Mouse (Mus musculus) liver, postnatal 0 days (tissue): Measurements from ENCODE around the gene Tarbp1. TPM values are rescaled to one million over a fixed set of nuclear protein-coding genes. Genes with fewer than 3 reads are reported as not detected.

Experiments used
- ATAC-seq: fragments of 200-750 bp; cut with Nextera tagmentation; 2 replicates; pipeline ENCODE4 v1.8.0; 2017; ENCODE audit warnings: mild to moderate bottlenecking, moderate library complexity
- DNase-seq: peaks from one replicate; pipeline ENCODE4 v3.0.0-alpha.2; 2016
- H3K27ac ChIP-seq: fragments of 300-500 bp; sonication (generic); 2 replicates; pipeline ENCODE4 v1.5.1; 2014; ENCODE audit warnings: antibody characterized with exemption, moderate library complexity, mild to moderate bottlenecking, low read depth
- H3K27me3 ChIP-seq: fragments of 300-500 bp; sonication (generic); 2 replicates; pipeline ENCODE4 v1.6.1; 2014; ENCODE audit warnings: low read length, control low read depth, mixed read lengths; ENCODE audit not compliant: insufficient read depth
- H3K36me3 ChIP-seq: fragments of 300-500 bp; sonication (generic); replicated peaks from 2 replicates; pipeline ENCODE4 v1.6.1; 2014; ENCODE audit warnings: mild to moderate bottlenecking, control low read depth, low read length, moderate library complexity, mixed read lengths; ENCODE audit not compliant: insufficient read depth
- H3K4me1 ChIP-seq: fragments of 300-500 bp; sonication (generic); 2 replicates; pipeline ENCODE4 v1.6.1; 2014; ENCODE audit warnings: antibody characterized with exemption, mild to moderate bottlenecking, control low read depth; ENCODE audit not compliant: insufficient read depth
- H3K4me2 ChIP-seq: fragments of 300-500 bp; sonication (generic); 2 replicates; pipeline ENCODE4 v1.6.1; 2014; ENCODE audit warnings: low read depth, mild to moderate bottlenecking, low read length, moderate library complexity, mixed read lengths
- H3K4me3 ChIP-seq: fragments of 300-500 bp; sonication (generic); 2 replicates; pipeline ENCODE4 v1.5.1; 2014; ENCODE audit warnings: low read depth, low read length
- H3K9ac ChIP-seq: fragments of 300-500 bp; sonication (generic); replicated peaks from 2 replicates; pipeline ENCODE4 v1.6.1; 2014; ENCODE audit warnings: mild to moderate bottlenecking, moderate library complexity
- H3K9me3 ChIP-seq: fragments of 300-500 bp; sonication (generic); 2 replicates; pipeline ENCODE4 v1.6.1; 2016; ENCODE audit warnings: mild to moderate bottlenecking, control low read depth, low read length, mixed read lengths
- CTCF ChIP-seq: sonication (generic); IDR thresholded peaks from 2 replicates; pipeline ENCODE4 v1.5.1; 2016; ENCODE audit warnings: antibody characterized with exemption, low read depth
- EP300 ChIP-seq: IDR thresholded peaks from 2 replicates; pipeline ENCODE4 v1.6.1; 2016; ENCODE audit warnings: antibody characterized with exemption, low read depth, mild to moderate bottlenecking
- WGBS: fragments of 180-500 bp; shearing (Covaris S2); extraction: QIAGEN DNeasy Blood & Tissue Kit; methylation state at CpG from one replicate; pipeline ENCODE4 v1.1.7; 2014; ENCODE audit not compliant: insufficient replicate concordance; 5-methylcytosine and 5-hydroxymethylcytosine counted together
- polyA plus RNA-seq: library from polyadenylated mRNA; unstranded; fragments of >200 nt; fragmentation: Nextera tagmentation; extraction: Ambion mirVana; gene quantifications from 2 replicates; pipeline ENCODE4 v1.2.1, GENCODE M21; 2015

Gene Tarbp1
- 0.82 and 1.1 TPM in 2 replicates for polyA plus RNA-seq

- DNase-seq = peak; percentile 88
- H3K27ac ChIP-seq = peak within 1 kb of the TSS; percentile 57
- H3K9me3 ChIP-seq = no peaks in the 10 kb centered on the region
- TF ChIP-seq EP300 (no peak), CTCF (no peak)
- no peaks in the 10 kb centered on the region for H3K27me3 ChIP-seq
- peaks cover 3% of the 10 kb centered on the region; the same call in 1 of the 2 replicates for H3K36me3 ChIP-seq
- H3K4me1 ChIP-seq = peaks cover 15% of the 10 kb centered on the region
- ATAC-seq = peak; percentile 90
- peak within 1 kb of the TSS; percentile 83 for H3K4me3 ChIP-seq
- H3K9ac ChIP-seq = peak within 1 kb of the TSS; percentile 74
- WGBS = under 1% methylated on average over 110 of the region's 124 CpGs
- peak within 1 kb of the TSS; percentile 86 for H3K4me2 ChIP-seq
Measured at GRCm38 (mm10) chr8:126474299-126475187, at the start of gene Tarbp1. Tarbp1 (minus strand) TSS chr8:126475065.

DNA sequence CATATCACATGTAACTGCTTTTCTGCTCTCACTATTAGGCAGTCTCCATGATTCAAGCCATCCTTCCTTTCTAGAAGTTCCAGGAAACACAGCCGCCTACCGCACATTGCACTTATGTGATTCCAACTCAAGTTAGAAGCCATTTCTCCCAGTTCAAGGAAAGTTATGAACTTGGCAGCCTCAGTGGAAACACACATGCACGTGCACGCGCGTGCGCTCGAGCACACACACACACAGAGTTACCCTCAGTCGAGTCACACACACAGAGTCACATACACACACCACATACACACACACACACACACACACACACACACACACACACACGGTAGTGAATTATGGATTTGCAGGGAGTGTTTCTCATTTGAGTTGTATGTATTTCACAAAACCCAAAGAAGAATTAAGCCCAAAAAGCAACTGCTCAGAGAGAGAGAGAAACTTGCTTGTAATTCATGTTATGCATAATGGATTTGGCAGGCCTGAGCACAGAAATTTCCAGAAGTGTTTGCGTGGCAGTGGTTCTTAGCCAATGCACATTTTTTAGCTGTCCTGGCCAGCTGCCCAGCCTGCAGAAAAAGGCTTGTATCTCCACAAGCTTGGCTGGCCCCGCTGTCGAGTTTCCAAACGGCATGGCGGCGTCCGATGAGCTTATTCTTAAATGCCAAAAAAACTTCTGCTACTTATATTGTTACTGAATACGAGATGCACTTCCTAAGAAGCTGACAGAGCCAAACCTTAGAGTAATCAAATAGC is 49.5 kb upstream of the Tarbp1 start:
- Histone ChIP-seq H3K9ac (no peak overlapping the region), H3K27me3 (no peaks in the 10 kb centered on the region), H3K9me3 (no peaks in the 10 kb centered on the region), H3K36me3 (no peaks in the 10 kb centered on the region), H3K4me1 (0 out of 2 replicates have a peak, but pooled peaks cover 2% of the 10 kb centered on the region), H3K27ac (peak overlapping the region; percentile 39; the same call in 1 of the 2 replicates), H3K4me3 (no peak overlapping the region), H3K4me2 (no peak overlapping the region)
- ATAC-seq = no peak
- 0 out of 2 replicates have a peak, but pooled peaks have one; percentile 28 for TF ChIP-seq EP300
- TF ChIP-seq CTCF = no peak
- WGBS = 77% methylated on average over 18 of the region's 18 CpGs
- DNase-seq = peak; percentile 50

DNA sequence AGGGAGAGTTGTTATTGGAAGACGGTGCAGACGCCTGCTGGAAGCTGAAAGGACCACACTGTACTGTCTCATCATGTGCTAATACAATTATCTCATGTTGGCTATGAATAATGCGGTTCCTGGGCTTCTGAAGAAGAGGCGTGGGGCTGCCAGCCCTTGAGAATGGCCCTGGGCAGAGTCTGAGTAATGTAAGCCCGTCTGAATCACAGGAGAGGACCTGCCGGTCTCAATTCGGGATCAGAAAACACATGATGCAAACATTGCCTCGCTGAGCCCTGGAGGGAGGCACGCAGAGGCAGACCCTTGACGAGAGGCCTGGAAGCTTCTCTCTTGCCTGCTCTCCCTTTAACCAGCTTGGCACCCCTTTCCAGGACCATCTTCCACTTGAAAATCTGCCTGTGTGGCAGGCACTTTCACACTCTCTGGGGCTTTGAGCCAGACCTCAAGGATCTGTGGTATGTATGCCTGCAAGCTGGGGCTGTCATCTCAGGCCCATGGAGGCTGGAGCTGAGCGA is 48.3 kb upstream of the Tarbp1 start:
- H3K27ac ChIP-seq = no peak overlapping the region

GRCm38 (mm10) chr8:126519447-126519975 is 44.6 kb upstream of the Tarbp1 start:
- Histone ChIP-seq H3K4me1 (peaks cover 14% of the 10 kb centered on the region), H3K27ac (no peak overlapping the region), H3K36me3 (no peaks in the 10 kb centered on the region), H3K9ac (no peak overlapping the region), H3K4me3 (no peak overlapping the region), H3K27me3 (no peaks in the 10 kb centered on the region), H3K9me3 (no peaks in the 10 kb centered on the region), H3K4me2 (no peak overlapping the region)
- DNase-seq (no peak), ATAC-seq (no peak)
- WGBS = 73% methylated on average over 4 of the region's 4 CpGs
- TF ChIP-seq EP300 (no peak), CTCF (peak; percentile 33; the same call in 1 of the 2 replicates)

More for the DNA sequence above, 48.3 kb upstream of the Tarbp1 start:
- no peaks in the 10 kb centered on the region for H3K9me3 ChIP-seq
- H3K4me1 ChIP-seq = 0 out of 2 replicates have a peak, but pooled peaks cover 2% of the 10 kb centered on the region
- no peaks in the 10 kb centered on the region for H3K27me3 ChIP-seq
- DNase-seq = no peak
- no peak for ATAC-seq
- 82% methylated on average over 11 of the region's 11 CpGs for WGBS
- no peak overlapping the region for H3K4me2 ChIP-seq
- no peak for TF ChIP-seq EP300
- TF ChIP-seq CTCF = no peak
- H3K9ac ChIP-seq = no peak overlapping the region
- H3K4me3 ChIP-seq = no peak overlapping the region
- H3K36me3 ChIP-seq = no peaks in the 10 kb centered on the region

- no peaks in the 10 kb centered on the region for H3K36me3 ChIP-seq
- peak; percentile 67; the same call in 1 of the 2 replicates for TF ChIP-seq EP300
- no peak for TF ChIP-seq CTCF
- H3K4me2 ChIP-seq = peak overlapping the region; percentile 67
- H3K27me3 ChIP-seq = no peaks in the 10 kb centered on the region
- H3K9me3 ChIP-seq = no peaks in the 10 kb centered on the region
- peak overlapping the region; percentile 13; the same call in 1 of the 2 replicates for H3K4me3 ChIP-seq
- peak overlapping the region; percentile 76 for H3K27ac ChIP-seq
- H3K9ac ChIP-seq = 0 out of 2 replicates have a peak overlapping the region, but pooled peaks have one; percentile 23
- H3K4me1 ChIP-seq = peaks cover 21% of the 10 kb centered on the region
- peak; percentile 92 for DNase-seq
- 22% methylated on average over 27 of the region's 27 CpGs for WGBS
- ATAC-seq = peak; percentile 79
Measured at GRCm38 (mm10) chr8:126516620-126517577, 42.0 kb upstream of the Tarbp1 start.
